Mouse (Mus musculus) cerebellum, postnatal 14 days (tissue): Measurements from ENCODE around the gene Elp4.

Experiments
- DNase-seq, 2 experiments: peaks; one replicate each; pipeline ENCODE4 v3.0.0; 2021; ENCODE audit warnings: mixed read lengths in 2 of 2

Gene Elp4

DNA sequence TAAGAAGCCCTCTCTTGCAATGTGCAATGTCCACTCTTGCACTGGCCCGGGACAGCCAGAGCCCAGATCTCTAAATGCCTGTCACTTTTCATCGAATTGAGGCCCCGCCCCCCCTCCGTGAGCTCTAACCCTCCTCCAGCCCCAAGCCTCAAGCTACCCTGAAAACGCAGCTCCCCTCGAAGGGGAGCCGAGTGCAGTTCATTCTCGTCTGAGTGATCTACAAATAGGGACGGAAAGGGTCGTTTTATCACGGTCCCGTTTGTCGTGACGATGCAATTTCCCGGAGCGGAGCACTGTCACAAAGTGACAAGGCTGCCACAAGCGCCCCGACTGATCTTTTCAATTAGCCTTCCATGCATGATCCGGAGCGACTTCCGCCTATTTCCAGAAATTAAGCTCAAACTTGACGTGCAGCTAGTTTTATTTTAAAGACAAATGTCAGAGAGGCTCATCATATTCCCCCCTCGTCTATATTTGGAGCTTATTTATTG is 222.3 kb downstream of the Elp4 start:
- DNase-seq: peak; percentile 79

DNA sequence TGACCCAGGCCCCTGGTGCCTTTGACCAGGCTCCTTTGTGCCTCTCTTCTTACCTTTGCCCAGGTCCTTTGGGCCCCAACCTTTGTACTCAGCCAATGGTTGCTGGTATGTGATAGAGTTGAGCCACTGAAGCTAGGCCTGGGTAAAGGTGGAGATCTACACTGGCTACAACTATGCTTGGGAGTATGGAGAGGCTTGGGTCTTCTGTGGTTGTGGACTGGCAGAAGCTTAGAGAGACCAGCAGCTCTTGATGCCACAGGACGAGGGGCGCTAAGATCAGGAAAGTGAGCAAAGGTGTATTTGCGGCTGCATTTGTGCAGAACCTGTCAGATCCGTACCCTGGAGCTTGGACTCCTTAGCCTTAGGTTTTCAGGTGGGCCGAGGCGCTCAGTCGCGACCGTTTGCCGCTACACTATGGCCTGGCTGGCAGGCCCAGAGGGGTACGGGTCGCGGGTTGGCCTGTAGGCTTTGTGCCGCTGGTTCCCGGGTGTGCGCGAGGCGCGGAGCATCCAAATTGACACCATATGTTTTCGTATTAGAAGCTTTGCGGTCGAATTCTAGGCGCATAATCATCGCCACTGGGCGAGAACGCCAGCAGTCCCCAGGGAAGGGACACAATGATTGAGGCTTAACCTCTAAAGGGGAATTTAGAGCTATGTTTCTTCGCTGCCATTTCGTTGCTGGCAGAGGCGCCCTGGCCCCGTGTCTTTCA is 223.2 kb downstream of the Elp4 start:
- DNase-seq: peak; percentile 71 to 80

DNA sequence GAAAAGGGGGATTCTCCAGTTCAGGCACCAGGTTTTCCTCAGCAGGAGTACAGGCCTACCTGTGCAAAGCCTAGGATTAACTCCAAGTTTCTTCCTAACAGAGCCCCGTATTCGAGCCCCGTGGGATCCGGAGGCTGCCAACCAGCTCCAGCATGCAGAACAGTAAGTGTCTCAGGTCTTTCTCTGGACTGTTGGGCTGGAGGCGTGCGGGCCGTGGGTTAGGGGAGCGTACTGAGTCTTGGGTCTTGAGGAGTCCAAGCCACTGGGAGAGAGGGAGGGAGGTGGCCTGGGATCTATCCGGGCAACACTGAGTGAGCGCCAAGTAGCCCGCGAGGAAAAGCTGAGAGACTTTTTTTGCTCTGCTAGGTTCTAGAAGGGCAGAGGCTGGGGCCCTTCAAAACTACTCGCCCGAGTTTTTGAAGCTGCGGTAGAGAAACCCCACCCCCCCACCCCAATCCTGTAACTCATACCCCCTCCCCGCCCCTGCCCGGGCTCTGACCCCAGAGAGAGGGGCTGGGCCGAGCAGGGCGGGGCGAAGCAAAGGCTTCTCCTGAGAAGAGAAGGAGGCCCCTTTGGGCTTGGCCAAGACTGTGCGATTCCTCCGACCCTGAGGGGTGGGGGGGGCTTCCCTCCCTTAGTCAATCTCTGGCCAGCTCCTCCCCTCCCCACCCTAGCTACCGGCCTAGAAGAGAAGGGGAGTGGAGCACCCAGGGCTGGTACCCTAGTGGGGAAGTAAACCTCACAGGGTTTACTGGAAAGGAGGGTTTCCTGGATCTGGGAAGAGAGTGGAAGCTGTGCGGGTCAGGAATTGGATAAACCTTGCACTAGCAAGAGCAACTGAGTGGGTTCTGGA is 224.0 kb downstream of the Elp4 start:
- DNase-seq: peak; percentile 71 to 80

DNA sequence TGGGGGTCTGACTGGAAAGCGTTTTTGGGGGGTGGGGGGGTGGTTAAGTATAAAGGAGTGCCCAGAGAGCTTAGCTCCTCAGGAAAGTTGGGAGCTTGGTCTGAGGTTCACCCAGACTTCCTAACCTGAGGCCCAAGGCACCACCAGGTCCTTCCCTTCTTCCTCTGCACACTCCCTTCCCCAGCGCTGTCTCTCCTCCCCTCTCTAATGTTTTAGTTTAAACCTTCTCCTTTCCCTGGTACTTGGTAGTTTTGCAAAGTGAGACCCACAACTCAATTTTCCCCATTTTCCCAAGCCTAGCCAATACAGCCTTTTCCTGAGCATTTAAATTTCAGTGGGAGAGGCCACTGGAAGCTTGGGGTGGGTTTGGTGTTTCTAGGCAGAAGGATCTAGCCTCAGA is 225.0 kb downstream of the Elp4 start:
- peak in 1 of 2 experiments; percentile 23 for DNase-seq

DNA sequence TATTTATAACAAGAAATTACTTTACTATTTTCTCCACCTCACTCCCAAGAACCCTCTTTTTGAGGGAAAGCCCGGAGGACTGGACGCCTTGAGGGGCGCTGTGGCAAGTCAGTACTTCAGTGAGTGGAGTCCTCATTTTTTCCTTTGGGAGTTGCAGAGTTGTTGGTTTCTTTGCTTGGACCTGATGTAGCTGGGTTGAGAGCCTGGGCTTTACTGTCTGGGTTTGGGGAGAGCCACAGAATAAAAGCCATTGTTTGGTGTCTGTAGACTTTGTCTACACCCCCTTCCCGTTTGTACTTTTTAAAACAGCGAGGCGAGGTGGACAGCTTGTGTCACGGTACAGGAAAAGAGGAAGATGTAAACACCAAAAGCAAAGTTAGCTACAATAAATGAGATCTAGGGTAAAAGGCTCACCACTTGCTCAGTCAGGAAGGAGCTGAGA is 225.5 kb downstream of the Elp4 start:
- DNase-seq: peak; percentile 40 to 65

DNA sequence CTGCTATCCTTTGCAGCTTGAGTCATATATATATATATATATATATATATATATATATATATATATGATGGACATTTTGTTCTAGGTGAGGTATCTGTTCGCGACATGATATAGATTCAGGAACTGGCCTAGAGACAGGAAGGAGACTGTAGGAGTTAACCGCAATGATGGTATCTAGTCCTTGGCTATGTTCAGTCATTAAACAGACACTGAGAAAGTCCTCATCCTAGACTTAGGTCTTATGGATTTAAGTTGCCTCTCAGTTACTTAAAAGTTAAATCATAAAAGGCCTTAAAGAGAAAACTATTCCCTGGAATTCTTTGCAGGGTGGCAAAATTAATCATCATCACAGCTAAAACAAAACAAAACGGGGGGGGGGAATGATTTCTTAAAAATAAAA is 226.1 kb downstream of the Elp4 start:
- peak in 1 of 2 experiments; percentile 41 for DNase-seq

DNA sequence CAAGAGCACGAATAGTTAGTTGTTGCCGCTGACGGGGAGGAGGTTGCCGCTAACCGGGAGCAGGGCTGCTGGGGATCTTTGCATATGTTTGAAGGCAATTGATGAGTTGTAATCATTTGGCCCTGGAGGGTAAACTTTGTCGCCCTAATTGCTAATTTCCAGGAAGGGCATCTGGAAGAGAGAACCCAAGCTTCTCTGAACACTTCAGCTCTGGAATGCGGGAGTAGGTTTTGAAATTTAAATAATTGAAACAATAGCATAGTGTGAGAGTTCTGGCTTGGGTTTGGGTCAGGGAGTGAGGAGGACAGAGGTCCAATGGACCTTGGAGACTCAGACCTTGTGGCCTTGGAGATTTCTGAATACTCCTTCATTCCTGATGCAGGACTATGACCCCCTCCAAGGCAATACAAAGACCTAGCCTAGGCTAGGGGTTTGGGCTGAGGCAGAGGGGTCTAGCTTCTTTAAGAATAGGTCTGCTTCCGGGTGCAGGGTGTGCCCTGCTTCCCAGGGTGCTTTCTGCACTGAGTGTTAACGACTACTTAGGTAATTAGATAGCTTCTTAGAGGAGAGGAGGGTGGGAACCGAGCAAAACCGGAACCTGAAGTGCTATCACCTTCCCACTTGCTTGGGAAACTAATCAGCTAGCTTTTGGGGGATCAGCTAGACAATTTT is 226.8 kb downstream of the Elp4 start:
- DNase-seq: peak; percentile 30 to 69

DNA sequence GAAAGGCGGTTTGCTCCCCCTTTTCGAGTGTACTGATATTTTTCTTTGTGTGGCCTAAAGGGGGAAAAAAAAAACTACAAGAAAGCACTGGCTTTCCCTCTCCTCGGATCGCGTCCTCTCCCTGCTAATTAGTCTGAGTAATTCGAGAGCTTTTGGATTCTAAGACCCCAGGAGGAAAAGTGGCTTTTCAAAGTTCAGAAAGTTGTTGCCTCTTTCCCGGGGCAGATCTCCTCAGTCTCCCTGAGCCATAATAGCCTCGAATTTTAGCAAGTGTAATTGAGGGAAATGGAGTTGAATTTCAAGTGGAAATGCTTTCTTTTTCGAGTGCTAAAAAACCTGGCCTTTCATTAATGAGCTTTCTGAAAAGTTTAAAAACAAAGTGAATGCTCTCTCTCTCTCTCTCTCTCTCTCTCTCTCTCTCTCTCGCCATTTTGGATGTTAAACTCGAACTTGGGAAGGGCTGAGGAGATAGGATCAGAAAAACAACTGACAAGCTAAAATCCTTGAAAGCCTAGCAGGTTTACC is 227.4 kb downstream of the Elp4 start:
- no peak for DNase-seq

DNA sequence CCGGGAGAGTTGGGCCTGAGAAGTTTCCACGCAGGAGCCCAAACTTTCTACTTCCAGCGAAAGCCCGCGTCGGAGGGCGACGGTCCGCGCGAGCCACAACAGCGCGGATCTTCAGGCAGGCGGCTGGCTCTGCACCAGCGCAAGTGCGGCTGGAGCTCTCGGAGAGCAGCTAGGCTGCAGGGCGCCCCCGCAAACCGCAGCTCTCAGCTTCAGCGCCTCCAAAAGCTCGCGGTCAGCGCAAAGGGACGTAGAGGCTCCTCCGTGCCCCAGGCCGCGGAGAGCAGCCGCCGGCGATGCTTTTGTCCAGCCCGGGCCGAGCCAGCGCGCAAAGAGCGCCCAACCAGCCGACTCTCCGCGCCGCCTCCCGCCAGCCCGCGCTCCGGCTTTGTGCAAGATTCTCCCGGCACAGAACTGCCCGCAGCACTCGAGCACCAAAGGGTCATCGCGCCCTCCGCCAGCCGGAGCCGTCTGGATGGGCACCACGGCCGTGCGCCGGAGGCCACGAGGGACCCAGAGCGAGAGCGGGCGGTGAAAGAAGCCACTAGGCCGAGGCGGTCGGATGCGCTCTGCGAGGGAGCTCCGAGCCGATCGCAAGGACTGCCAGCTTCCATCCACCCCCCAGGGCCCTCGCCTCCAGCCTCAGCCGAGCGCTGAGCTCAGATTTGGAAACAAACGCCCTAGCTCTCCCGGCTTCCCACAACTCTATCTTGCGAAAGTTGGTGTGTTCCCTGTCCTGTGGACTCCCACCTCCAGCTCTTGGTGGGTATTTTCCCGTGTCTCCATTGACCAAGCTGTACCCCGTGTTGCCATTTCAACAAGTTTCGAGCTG is 228.1 kb downstream of the Elp4 start:
- DNase-seq: peak; percentile 72 to 73

DNA sequence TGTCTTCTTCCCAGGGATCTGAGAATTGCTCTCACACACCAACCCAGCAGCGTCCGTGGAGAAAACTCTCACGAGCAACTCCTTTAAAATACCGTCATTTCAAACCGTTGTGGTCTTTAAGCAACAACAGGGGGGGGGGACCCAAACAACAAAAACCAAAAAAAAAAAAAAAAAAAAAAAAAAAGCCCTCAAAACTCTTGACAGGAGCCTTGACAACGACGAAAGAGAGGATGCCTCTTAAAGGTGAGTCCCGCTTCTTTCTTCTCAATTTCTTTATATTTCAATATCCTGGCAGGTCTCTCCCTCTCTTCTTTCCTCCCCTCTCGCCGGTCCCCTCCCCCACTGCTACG is 228.7 kb downstream of the Elp4 start:
- no peak for DNase-seq

DNA sequence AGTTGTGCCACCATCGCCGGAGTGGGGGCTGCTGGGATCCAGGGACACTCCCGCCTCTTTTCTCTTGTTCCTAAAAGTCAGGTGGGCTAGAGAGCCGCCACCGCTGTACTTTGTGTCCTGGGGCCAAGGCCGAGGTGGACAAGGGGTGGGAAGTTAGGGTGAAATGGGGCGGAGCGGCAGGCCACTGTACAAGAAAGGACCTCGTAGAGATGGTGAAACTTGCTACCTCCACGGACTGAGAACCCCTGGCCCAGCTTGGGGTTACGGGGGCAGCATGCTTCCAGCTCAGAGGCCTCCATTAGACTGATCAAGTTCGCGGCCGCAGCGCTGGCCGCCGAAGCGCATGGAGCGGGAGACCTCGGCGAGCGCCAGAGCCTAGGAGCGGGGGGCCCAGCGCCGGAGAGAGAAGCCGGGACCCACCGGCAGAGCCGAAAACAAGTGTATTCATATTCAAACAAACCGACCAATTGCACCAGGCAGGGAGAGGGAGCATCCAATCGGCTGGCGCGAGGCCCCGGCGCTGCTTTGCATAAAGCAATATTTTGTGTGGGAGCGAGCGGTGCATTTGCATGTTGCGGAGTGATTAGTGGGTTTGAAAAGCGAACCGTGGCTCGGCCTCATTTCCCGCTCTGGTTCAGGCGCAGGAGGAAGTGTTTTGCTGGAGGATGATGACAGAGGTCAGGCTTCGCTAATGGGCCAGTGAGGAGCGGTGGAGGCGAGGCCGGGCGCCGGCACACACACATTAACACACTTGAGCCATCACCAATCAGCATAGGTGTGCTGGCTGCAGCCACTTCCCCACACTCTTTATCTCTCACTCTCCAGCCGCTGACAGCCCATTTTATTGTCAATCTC is 229.3 kb downstream of the Elp4 start:
- DNase-seq: peak; percentile 89 to 94

DNA sequence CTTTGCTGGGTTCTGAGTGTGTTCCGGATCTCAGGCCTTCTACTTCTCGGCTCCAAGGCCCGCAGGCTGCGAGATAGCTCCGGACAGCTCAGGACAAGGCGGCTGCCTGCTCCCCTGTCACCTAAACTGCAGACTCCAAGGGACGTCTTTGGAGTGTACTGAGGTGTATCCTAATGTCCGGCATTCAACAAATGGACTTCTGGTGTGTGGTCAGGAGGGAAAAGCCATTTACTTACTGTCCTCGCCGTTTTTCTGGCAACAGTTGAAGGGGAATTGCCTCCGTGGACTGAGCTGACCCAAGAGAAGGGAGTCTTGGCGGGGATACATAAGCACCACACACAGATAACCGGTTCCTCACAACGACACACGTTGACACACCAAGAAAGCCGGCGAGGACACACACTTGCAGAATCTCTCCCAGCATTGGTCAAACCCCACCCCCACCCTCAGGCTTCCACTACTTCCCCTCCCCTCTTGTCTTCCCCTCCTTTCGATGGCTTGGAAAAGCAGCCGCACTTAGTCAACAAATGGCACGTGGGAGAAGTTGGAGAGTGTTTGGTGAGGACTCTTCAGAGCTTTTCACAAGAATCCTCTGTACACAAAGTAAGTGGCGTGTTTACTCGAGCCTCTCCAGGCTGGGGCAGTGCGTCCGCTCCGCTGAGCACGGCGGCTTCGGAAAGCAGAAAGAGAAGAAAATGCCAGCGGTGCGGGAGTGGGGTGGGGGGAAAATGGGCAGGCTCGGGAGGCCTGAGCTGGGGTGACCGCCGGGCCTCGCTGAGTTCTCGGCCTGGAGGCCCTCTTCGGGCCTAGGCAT is 230.1 kb downstream of the Elp4 start:
- DNase-seq: peak; percentile 62 to 70

DNA sequence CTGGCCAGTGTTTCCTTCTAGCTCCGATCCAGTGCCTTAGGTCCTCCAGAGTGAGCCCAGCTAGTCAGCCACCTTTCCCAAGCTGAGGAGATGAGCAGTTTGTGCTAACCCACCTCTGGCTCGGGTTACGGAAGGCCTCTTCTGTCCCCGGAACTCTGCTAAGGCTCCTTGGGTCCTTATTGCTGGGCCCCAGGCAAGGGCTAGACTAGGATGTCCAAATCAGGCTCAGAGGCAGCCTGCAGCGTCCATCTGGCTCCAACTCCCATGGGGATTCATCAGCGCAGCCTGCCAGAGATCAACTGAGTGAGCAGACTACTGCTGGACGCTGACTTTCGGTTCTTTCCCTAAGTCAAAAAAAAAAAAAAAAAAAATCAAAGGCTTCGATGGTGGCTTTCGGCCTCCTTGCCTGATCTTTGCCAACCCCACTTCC is 230.7 kb downstream of the Elp4 start:
- DNase-seq: peak; percentile 83 to 89

DNA sequence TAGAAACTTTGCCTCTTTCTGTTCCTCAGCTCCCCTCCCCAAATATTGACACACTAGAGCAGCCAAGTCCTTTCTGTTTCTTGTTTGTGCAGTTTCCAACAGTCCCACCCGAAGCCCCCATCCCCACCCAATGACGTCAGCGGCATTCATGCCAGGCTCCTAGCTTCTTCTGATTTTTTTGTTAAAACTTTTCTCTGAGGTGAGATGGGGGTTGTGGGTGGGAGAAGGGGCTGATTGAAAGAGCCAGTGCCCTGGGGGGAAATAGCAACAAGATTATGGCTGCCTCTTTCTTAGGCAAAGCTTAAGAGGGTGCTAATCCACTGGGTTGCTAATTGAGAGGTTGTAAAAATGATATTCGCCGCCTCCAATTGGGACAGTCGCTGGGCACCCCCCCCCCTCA is 231.3 kb downstream of the Elp4 start:
- peak; percentile 67 to 70 for DNase-seq

DNA sequence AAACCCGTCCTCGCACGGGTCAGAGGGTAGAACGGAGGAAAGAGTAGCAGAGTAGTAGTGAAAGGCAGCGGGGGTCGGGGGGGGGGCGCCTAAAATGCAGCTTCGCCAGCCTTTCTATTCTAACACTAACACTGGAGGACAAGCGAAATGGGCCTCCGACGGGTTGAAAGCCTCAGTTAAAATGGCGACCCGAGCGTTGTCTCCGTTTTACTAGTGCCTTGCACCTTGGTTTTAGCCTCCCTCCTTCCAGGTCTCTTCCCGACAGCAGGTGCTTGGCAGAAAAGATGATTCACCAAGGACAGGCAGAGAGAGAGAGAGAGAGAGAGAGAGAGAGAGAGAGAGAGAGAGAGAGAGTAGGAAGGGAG is 231.8 kb downstream of the Elp4 start:
- DNase-seq: peak; percentile 66 to 69

DNA sequence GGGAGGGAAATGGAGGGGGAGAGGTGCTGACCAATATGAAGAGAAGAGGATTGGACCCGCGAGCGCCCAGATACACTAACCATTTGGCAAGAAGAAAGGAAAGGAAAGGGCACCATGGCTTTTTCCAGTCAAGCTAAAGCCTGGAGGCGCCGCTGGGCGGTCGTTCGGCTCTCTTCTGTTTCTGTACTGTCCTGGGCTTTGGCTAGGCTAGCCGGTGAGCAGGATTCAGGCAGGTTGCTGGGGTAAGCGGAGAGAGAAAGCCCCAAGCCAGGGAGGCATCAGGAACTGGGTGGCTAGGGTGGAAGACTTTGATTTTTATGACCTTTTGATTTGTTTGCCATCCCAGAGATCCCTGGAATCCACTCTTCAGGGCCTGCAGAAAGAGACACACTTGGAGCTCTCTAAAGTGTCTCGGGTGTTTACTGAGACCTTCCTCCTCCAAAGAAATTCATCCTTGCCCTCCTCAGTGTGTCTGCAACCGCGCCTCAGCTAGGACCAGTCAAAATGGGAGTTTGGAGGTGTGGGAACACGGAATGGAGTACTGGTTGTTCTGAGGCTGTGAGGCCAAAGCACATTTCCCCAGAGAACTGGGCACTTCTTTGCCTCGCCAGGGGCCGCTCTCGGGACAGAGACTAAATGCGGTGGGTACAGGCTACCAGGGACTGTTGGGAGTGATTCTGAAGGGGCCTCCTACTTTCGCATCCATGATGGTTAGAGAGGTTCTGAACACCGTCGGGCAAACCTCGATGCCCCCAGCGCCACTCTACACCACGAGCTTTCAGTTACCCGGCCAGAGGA is 232.4 kb downstream of the Elp4 start:
- peak; percentile 70 to 72 for DNase-seq

DNA sequence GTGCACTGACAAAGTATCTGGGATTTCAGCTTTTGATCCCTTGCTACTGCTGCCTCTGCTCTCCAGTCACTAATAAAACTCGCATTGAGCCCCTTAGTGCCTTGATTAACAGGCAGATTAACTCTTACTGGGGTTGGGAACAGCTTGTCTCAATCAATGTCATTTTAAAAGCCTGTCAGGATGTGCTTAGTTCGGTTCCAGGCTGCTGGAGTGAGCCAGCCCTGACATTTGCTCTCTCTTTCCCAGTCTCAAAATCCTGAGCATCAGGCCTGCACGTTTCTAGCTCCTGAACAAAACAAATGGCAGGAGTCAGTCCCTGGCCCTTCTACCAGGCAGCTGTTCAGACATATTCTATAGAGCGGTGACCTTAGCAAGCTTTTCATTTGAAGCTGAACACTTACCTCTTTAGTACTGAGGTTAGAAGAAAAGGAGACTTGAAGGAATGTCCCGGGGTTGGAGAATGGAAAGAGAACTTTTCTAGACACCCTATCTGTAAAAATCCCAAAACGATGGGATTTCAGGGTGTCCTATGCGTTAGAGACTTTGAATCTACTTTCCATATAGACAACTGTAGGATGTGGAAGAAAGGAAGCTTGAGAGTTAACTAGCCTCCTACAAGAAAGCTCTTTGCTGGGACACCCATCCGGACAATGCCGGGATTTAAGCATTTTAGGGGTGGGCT is 233.1 kb downstream of the Elp4 start:
- peak; percentile 48 to 63 for DNase-seq

DNA sequence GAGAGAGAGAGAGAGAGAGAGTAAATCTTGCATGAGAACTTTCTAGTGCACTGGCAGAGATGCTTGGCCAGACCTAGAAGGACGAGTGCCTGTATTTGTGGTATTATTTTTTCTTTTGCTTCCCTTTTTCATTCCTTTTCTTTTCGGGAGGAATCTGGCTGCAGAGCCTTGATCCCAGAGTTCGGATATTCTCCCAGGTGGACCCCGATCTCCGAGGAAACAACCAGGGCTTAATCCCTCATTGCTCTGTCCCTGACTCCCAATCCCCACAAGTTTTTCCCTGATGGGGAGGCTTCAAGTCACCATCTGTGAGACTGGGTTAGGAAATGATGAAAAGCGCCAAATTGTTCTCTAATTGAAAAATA is 233.7 kb downstream of the Elp4 start:
- peak in 1 of 2 experiments; percentile 50 for DNase-seq
